Mouse (Mus musculus) left cerebral cortex, postnatal 36 days (tissue): ENCODE measurements around the gene Dnajc3. TPM values are rescaled to one million over a fixed set of nuclear protein-coding genes. Genes with fewer than 3 reads are reported as not detected.

Source experiments
- DNase-seq, 2 experiments: peaks; one replicate each; pipeline ENCODE4 v3.0.0; 2021 to 2022; ENCODE audit warnings: low spot score in 2 of 2, mixed read lengths in 1 of 2
- intact Hi-C: fragments of 180-260 bp; cut with DNase I; formaldehyde crosslinking; loops from one replicate; pipeline ENCODE4 v1.15.1; 2025
- total RNA-seq, 2 experiments: library from RNA; stranded (reverse); gene quantifications; 2 replicates each; pipeline ENCODE4 v1.2.3; 2021

The Dnajc3 gene
- total RNA-seq, 2 experiments from 2014 or later = 30.3 to 41.2 TPM

- intact Hi-C loops = no loop called here
- no peak for DNase-seq
These were observed 9.2 kb upstream of the Dnajc3 start for GRCm38 (mm10) chr14:118928565-118928964.

GRCm38 (mm10) chr14:118929779-118930178 is 8.0 kb upstream of the Dnajc3 start:
- intact Hi-C loops = no loop called here
- DNase-seq = no peak

DNA sequence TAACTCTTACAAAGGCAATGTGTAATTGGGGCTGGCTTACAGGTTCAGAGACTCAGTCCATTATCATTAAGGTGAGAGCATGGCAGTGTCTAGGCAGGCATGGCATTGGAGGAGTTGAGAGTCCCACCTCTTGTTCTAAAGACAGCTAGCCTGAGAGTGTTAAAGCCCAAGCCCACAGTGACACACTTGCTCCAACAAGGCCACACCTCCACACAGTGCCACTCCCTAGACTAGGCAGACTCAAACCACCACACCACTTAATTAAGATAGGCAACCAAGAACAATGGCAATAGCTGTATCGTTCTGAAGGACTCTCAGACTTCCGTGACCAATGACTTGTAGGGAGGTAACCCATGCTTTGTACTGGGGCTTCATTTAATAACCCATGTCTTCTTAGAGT is 7.0 kb upstream of the Dnajc3 start:
- intact Hi-C loops = no loop called here

GRCm38 (mm10) chr14:118931181-118931580 is 6.6 kb upstream of the Dnajc3 start:
- no peak for DNase-seq
- intact Hi-C loops = no loop called here

More for the DNA sequence above, 7.0 kb upstream of the Dnajc3 start:
- no peak for DNase-seq

DNA sequence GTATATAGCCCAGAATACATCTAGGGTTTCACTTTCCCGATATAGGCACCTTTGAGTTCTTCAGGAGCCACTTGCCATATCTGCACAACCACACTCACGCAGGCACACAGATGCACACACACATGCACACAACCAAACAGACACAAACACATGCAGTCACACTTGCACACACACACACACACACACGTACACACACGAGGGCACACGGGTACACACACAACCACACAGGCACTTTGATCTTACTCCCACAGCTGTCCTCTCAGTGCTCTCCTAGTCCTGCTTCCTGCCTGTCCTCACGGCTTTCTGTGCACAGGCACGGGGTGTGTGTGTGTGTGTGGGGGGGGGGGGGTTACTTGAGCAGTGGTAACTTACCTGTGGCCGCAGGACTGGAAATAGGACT is 4.8 kb upstream of the Dnajc3 start:
- no peak for DNase-seq
- intact Hi-C loops = no loop called here

- DNase-seq = no peak
- intact Hi-C loops = no loop called here
These were observed 3.1 kb upstream of the Dnajc3 start for GRCm38 (mm10) chr14:118934686-118935085.

- intact Hi-C loops = no loop called here
- DNase-seq = no peak
These were observed 1.5 kb upstream of the Dnajc3 start for GRCm38 (mm10) chr14:118936236-118936635.

DNA sequence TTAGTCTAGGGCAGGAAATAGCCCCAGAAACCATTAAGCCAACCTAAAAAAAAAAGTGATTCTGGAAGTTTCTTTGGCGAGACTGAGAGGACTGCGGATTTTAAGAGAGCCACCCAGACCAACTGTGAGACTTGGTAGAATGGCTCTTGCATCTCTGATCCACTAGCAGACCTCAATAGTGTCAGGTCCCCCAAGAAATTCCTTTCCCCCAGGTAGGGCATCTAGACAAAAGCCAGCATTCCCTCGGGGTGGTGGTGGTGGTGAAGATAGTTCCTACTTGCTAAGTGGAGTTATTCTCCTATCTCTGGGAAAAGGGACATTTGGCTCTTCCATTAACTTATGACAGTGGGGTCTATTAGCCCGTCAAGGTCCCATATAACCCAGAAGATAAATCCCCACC is 824 bp upstream of the Dnajc3 start:
- DNase-seq = no peak
- intact Hi-C loops = no loop called here

- intact Hi-C loops = loop anchor here (2.0 kb wide), 1 partner anchor 14 kb away; the partner anchor contains the start of gene Dzip1
- no peak for DNase-seq
These were observed 775 bp downstream of the Dnajc3 start for GRCm38 (mm10) chr14:118938551-118938950.

- no peak for DNase-seq
- intact Hi-C loops = no loop called here
These were observed 3.2 kb downstream of the Dnajc3 start for GRCm38 (mm10) chr14:118940796-118941495.

- intact Hi-C loops = no loop called here
- DNase-seq = no peak
These were observed 4.3 kb downstream of the Dnajc3 start for GRCm38 (mm10) chr14:118942076-118942475.

- no peak for DNase-seq
- intact Hi-C loops = no loop called here
These were observed 6.9 kb downstream of the Dnajc3 start for GRCm38 (mm10) chr14:118944702-118945101.

GRCm38 (mm10) chr14:118948841-118949240 is 11.1 kb downstream of the Dnajc3 start:
- intact Hi-C loops = no loop called here

DNA sequence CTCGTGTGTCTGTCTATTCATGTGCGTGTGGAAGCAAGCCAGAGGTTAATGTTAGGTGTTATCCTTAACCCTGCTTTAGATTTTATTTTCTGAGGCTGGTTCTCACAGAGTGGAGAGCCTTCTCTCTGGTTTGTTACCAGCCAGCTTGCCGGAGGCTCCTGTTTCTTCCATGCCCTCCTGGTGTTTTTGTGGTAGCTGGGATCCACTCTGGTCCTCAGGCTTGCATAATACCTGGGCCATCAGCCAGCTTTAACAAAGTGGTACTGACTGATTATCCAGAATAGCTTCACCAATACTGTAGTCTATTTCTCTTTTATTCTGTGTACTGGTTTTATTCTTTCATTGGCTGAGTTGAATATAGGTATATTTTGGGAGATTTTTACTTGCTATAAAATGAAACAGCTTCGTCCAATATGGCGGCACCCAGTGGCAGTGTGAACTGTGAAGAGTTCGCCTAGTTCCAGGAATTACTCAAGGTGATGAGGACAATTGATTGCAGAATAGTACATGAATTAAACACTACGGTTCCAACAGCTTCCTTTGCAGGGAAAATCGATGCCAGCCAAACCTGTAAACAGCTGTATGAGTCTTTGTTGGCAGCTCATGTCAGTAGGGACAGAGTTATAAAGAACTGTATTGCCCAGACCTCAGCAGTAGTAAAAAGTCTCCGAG is 14.3 kb downstream of the Dnajc3 start:
- no peak for DNase-seq

More at GRCm38 (mm10) chr14:118948841-118949240, 11.1 kb downstream of the Dnajc3 start:
- DNase-seq = no peak

DNA sequence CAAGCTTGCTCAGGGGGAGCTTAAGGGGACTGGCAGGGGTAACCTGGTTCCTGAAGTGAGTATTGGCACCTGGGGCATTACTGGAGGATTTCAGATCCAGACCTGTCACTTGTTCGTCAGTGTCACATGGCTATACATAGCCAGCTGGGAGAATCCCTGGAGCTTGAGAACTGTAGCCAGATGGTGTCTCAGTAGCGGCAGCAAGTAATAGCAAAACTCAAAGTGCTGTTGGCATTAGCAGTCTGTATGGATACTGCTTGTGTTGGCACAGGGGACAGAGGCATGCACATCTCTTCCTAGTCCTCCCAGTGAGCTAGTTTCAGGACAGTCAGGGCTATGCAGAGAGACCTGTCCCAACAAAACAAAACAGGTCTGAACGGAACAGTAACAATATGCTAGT is 20.2 kb downstream of the Dnajc3 start:
- intact Hi-C loops = no loop called here
- no peak for DNase-seq

More for the DNA sequence above, 14.3 kb downstream of the Dnajc3 start:
- intact Hi-C loops = no loop called here

DNA sequence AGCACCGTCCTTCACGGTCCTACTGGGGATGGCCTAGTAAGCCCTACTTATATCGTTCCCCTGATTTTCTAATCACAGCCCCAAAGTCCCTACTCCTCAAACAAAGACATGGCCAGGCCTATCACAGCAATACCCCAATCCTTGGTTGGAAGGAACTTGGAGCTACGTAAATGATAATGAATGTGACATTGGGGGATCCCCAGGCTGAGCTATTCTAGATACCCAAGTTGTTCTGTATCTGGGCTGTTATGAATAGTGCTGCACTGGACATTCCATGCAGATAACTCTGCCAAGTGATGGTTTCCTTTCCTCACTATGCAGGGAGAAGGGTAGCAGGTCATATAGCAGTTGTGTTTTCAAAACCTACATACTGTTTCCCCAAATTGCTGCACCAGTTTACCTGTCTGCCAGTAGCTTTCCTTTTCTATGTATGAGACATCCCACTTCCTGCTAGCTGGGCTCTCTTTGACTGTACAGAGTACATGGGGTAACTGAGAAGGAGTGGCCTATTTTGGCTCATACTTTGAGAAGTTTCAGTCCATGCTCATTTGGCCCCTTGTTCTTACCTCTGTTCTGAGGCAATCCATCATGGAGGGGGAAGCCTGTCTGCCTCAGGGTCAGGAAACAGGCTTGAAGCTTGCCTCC is 27.7 kb downstream of the Dnajc3 start:
- no peak for DNase-seq
- intact Hi-C loops = no loop called here

DNA sequence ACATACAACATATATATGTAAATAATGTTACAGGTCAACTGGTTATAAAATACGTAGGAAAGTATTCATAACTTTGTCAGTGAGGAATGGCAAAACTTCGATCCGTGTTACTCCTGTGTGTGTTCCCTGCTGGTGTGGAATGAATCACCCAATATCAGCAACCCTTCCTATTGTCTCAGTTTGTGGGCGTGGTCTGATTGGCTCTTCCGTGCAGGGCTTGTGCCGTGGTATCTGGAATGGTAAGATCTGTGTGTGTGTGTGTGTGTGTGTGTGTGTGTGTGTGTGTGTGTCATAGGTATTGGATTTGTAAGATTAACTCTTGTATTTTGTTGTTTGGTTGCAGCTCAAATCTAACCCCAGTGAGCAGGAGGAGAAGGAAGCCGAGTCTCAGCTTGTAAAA is 29.9 kb downstream of the Dnajc3 start:
- intact Hi-C loops = no loop called here
- DNase-seq = no peak

- intact Hi-C loops = no loop called here
- DNase-seq = no peak
These were observed 34.5 kb downstream of the Dnajc3 start for GRCm38 (mm10) chr14:118972268-118972667.

- no peak for DNase-seq
- intact Hi-C loops = no loop called here
These were observed 39.5 kb downstream of the Dnajc3 start for GRCm38 (mm10) chr14:118977136-118977816.
